Mouse (Mus musculus): ENCODE data around the gene Hoxa6. TPM values are rescaled to one million over a fixed set of nuclear protein-coding genes. Genes with fewer than 3 reads are reported as not detected.

Gene Hoxa6
- total and polyA plus RNA-seq, 3 experiments: 0.58 to 2.2 (median 2.1) TPM

GRCm38 (mm10) chr6:52202362-52203120, 6.0 kb downstream of the Hoxa6 start:
- no peak for TF ChIP-seq ZKSCAN1 (IDR thresholded peaks at IDR 0.05; ENCODE audit: borderline replicate concordance, low read depth, low read length)
- no peak for TF ChIP-seq ELF1 (IDR thresholded peaks at IDR 0.05; ENCODE audit: low read depth, low read length)
- TF ChIP-seq MEF2A (IDR thresholded peaks at IDR 0.05; ENCODE audit: borderline replicate concordance, low read depth, low read length): no peak
- no peak for TF ChIP-seq SIN3A (IDR thresholded peaks at IDR 0.05; ENCODE audit: low read length)
- no peak for TF ChIP-seq MAZ (IDR thresholded peaks at IDR 0.05; ENCODE audit: low read depth, low read length)
- no peak for TF ChIP-seq ETS1 (conservative IDR thresholded peaks at IDR 0.05; ENCODE audit: low read depth, low read length)
- no peak for TF ChIP-seq CHD1 (IDR thresholded peaks at IDR 0.05; ENCODE audit: low read depth, low read length)
- no peak for TF ChIP-seq E2F4 (IDR thresholded peaks at IDR 0.05; ENCODE audit: insufficient replicate concordance, low read depth, low read length)
- TF ChIP-seq GABPA (IDR thresholded peaks at IDR 0.05; ENCODE audit: insufficient replicate concordance, low read depth, low read length): no peak
- TF ChIP-seq EP300 (IDR thresholded peaks at IDR 0.05; ENCODE audit: low read length): no peak
- TF ChIP-seq ZC3H11A (IDR thresholded peaks at IDR 0.05; ENCODE audit: low read depth, low read length): no peak
- TF ChIP-seq RCOR1 (conservative IDR thresholded peaks at IDR 0.05; ENCODE audit: low read depth, low read length): no peak
- TF ChIP-seq SMC3 (IDR thresholded peaks at IDR 0.05; ENCODE audit: low read depth, low read length): no peak
- no peak for TF ChIP-seq POLR2A (IDR thresholded peaks at IDR 0.05; ENCODE audit: low read depth, low read length)
- no peak for TF ChIP-seq ZNF384 (IDR thresholded peaks at IDR 0.05; ENCODE audit: low read depth, low read length)
- no peak for TF ChIP-seq RAD21 (IDR thresholded peaks at IDR 0.05; ENCODE audit: low read depth, low read length)
- no peak for TF ChIP-seq MAFK (IDR thresholded peaks at IDR 0.05; ENCODE audit: insufficient replicate concordance, low read length)
- TF ChIP-seq NELFE (IDR thresholded peaks at IDR 0.05; ENCODE audit: low read depth, low read length): no peak
- no peak for TF ChIP-seq JUN (IDR thresholded peaks at IDR 0.05; ENCODE audit: insufficient read depth, low read depth, low read length)
- TF ChIP-seq JUND (conservative IDR thresholded peaks at IDR 0.05; ENCODE audit: low read depth, low read length): no peak
- no peak overlapping the region for H3K9ac ChIP-seq (ENCODE audit: insufficient read depth, low read depth)
- H3K4me3 ChIP-seq (replicated peaks in 1 of 3; ENCODE audit: low read depth in 2 of 3, low read length in 2 of 3, poor library complexity in 1 of 3): no peak overlapping the region
- H3K4me1 ChIP-seq (ENCODE audit: control insufficient read depth in 1 of 2, insufficient read depth in 2 of 2): peaks cover 0 to 5% of the 10 kb centered on the region in 2 experiments; a peak in 1 of 4 replicates
- no peaks in the 10 kb centered on the region for H3K27me3 ChIP-seq (replicated peaks)
- DNase-seq (ENCODE audit: extremely low read depth): no peak
- H3K9me3 ChIP-seq (replicated peaks; ENCODE audit: low read length): peaks cover 39% of the 10 kb centered on the region
- peaks cover 23 to 45% of the 10 kb centered on the region in 2 experiments for H3K36me3 ChIP-seq (replicated peaks in 1 of 2; ENCODE audit: control insufficient read depth in 1 of 2, insufficient read depth in 1 of 2, low read length in 1 of 2)
- no peak overlapping the region for H3K4me2 ChIP-seq (ENCODE audit: insufficient read depth, low read depth, poor library complexity, severe bottlenecking)
- no peaks in the 10 kb centered on the region for H3K79me2 ChIP-seq (replicated peaks; ENCODE audit: control insufficient read depth, extremely low read depth, insufficient read depth, poor library complexity, severe bottlenecking)
- in situ Hi-C loops (cut with MboI; ENCODE audit: low pct_ligation_motif_present, low pct_unique_long_range_greater_than_20kb, low sequenced_read_pairs): loop anchor here (25.0 kb wide), 1 partner anchor 190 kb away; the partner anchor contains the start of gene Skap2
- H3K27ac ChIP-seq (ENCODE audit: insufficient read depth, low read depth): no peak overlapping the region
- dilution Hi-C loops (cut with MboI; ENCODE audit: extremely low pct_ligation_motif_present, extremely low pct_unique_long_range_greater_than_20kb, low sequenced_read_pairs): no loop called here

Data from CH12.LX (cell line).